Mouse (Mus musculus) liver, embryonic 15.5 days (tissue): ENCODE measurements at regions not wholly inside any gene's neighbourhood (a gene's known extent, or its start where the extent isn't known, plus 50 kb on each side); places are given as distances from the start of the nearest gene placed in this dataset.

ENCODE experiments used
- ATAC-seq: fragments of 200-750 bp; cut with Nextera tagmentation; 2 replicates; pipeline ENCODE4 v1.8.0; 2017; ENCODE audit warnings: moderate number of reproducible peaks, mild to moderate bottlenecking, moderate library complexity; ENCODE audit not compliant: insufficient read depth
- H3K27ac ChIP-seq: fragments of 300-500 bp; sonication (generic); replicated peaks from 2 replicates; pipeline ENCODE4 v1.5.1; 2015; ENCODE audit warnings: mild to moderate bottlenecking, inconsistent platforms
- H3K27me3 ChIP-seq: fragments of 300-500 bp; sonication (generic); 2 replicates; pipeline ENCODE4 v1.6.1; 2015; ENCODE audit warnings: mild to moderate bottlenecking, inconsistent platforms
- H3K36me3 ChIP-seq: fragments of 300-500 bp; sonication (generic); replicated peaks from 2 replicates; pipeline ENCODE4 v1.6.1; 2015; ENCODE audit warnings: moderate library complexity, mild to moderate bottlenecking, inconsistent platforms
- H3K4me1 ChIP-seq: fragments of 300-500 bp; sonication (generic); replicated peaks from 2 replicates; pipeline ENCODE4 v1.6.1; 2015; ENCODE audit warnings: inconsistent platforms
- H3K4me2 ChIP-seq: fragments of 300-500 bp; sonication (generic); 2 replicates; pipeline ENCODE4 v1.6.1; 2015; ENCODE audit warnings: moderate library complexity, mild to moderate bottlenecking, inconsistent platforms
- H3K4me3 ChIP-seq: fragments of 300-500 bp; sonication (generic); replicated peaks from 2 replicates; pipeline ENCODE4 v1.5.1; 2015; ENCODE audit warnings: mild to moderate bottlenecking, inconsistent platforms
- H3K9ac ChIP-seq: fragments of 300-500 bp; sonication (generic); 2 replicates; pipeline ENCODE4 v1.6.1; 2015; ENCODE audit warnings: moderate library complexity, mild to moderate bottlenecking, inconsistent platforms
- H3K9me3 ChIP-seq: fragments of 300-500 bp; sonication (generic); replicated peaks from 2 replicates; pipeline ENCODE4 v1.6.1; 2016; ENCODE audit warnings: inconsistent platforms
- WGBS: fragments of 180-500 bp; shearing (Covaris S2); methylation state at CpG from one replicate; pipeline ENCODE4 v1.1.7; 2015; ENCODE audit warnings: mixed read lengths; ENCODE audit not compliant: insufficient replicate concordance; 5-methylcytosine and 5-hydroxymethylcytosine counted together

GRCm38 (mm10) chr9:61843513-61843912, 70.8 kb downstream of the Rplp1 start:
- Histone ChIP-seq H3K9ac (no peak overlapping the region), H3K27me3 (no peaks in the 10 kb centered on the region), H3K27ac (peak overlapping the region; percentile 49), H3K4me3 (no peak overlapping the region), H3K4me1 (0 out of 2 replicates have a peak, but pooled peaks cover 3% of the 10 kb centered on the region), H3K4me2 (no peak overlapping the region), H3K36me3 (no peaks in the 10 kb centered on the region), H3K9me3 (no peaks in the 10 kb centered on the region)
- ATAC-seq = peak; percentile 91
- 69% methylated on average over 8 of the region's 8 CpGs for WGBS

DNA sequence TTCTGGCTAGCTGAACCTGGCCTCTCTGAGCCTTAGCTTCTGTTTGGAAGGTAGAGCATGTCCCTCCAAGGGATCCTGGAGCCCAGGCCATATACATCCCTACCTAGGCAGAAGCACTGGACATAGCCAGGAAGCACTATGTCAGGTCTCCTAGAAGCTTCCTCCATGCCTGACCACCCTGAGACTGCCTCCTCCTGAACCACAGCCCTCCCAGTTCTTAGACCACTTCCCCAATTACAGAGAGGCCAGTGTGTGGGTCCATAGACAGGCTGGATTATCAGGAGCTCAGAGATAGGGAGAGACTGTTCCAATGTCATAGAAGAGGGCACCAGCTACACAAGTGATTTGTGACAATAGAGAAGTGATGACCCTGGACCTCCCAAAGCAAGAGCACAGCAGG, 72.0 kb downstream of the Rplp1 start:
- Histone ChIP-seq H3K36me3 (no peaks in the 10 kb centered on the region), H3K4me3 (no peak overlapping the region), H3K27ac (no peak overlapping the region), H3K4me2 (no peak overlapping the region), H3K27me3 (no peaks in the 10 kb centered on the region), H3K9me3 (no peaks in the 10 kb centered on the region), H3K9ac (no peak overlapping the region), H3K4me1 (0 out of 2 replicates have a peak, but pooled peaks cover 3% of the 10 kb centered on the region)
- ATAC-seq = no peak

DNA sequence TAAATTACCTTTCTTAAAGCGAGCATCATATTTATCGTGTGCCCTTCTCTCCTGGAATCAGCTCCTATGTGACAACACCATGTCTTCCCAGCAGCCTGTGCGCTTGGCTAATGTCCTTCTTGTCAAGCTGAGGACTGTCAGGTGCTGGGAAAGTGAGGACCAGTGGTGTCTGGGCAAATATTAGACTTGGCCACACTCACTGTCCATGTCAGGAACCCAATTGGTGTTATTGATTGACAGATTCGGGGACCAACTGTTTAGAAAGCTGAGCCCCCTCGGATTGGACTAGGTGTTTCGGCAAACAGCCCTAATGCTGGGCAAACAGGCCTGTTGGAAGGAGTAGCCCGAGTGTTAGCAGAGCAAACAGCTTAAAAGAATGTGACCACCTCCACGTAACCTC, 73.1 kb downstream of the Rplp1 start:
- Histone ChIP-seq H3K36me3 (no peaks in the 10 kb centered on the region), H3K4me1 (0 out of 2 replicates have a peak, but pooled peaks cover 3% of the 10 kb centered on the region), H3K4me2 (no peak overlapping the region), H3K27me3 (no peaks in the 10 kb centered on the region), H3K27ac (no peak overlapping the region), H3K4me3 (no peak overlapping the region), H3K9ac (no peak overlapping the region), H3K9me3 (no peaks in the 10 kb centered on the region)
- WGBS = 58% methylated on average over 8 of the region's 8 CpGs
- ATAC-seq = peak; percentile 23; the same call in 1 of the 2 replicates

- ATAC-seq = no peak
- H3K4me3 ChIP-seq = no peak overlapping the region
- H3K27me3 ChIP-seq = no peaks in the 10 kb centered on the region
- WGBS = 66% methylated on average over 7 of the region's 7 CpGs
- no peak overlapping the region for H3K4me2 ChIP-seq
- H3K36me3 ChIP-seq = no peaks in the 10 kb centered on the region
- no peak overlapping the region for H3K27ac ChIP-seq
- no peak overlapping the region for H3K9ac ChIP-seq
- 0 out of 2 replicates have a peak, but pooled peaks cover 3% of the 10 kb centered on the region for H3K4me1 ChIP-seq
- H3K9me3 ChIP-seq = no peaks in the 10 kb centered on the region
Measured at GRCm38 (mm10) chr9:61840353-61840752, 74.0 kb downstream of the Rplp1 start.

GRCm38 (mm10) chr9:61833226-61833625, 81.1 kb downstream of the Rplp1 start:
- no peak for ATAC-seq
- Histone ChIP-seq H3K27ac (no peak overlapping the region), H3K9ac (no peak overlapping the region), H3K36me3 (no peaks in the 10 kb centered on the region), H3K4me2 (no peak overlapping the region), H3K9me3 (no peaks in the 10 kb centered on the region), H3K4me3 (no peak overlapping the region), H3K27me3 (no peaks in the 10 kb centered on the region), H3K4me1 (no peaks in the 10 kb centered on the region)
- 67% methylated on average over 9 of the region's 9 CpGs for WGBS

DNA sequence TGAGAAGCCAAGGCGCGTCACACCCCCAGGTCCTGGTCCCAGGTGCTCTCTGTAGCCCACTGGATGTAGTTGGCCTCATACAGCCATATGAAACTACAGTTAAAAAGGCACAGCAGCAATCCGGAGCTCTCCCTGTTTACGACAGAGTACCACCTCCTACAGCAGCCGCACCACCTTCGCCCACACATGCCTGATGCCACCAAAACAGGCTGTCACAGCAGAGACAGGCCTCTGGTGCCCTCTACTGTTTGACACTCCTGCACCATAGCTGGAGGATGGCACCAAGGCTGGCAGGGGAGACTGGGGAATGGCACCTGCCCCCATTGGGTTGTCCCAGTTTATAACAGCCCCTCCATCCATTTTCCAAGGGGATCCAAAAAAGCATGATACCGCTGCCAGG, 84.1 kb downstream of the Rplp1 start:
- ATAC-seq = no peak
- no peak overlapping the region for H3K4me2 ChIP-seq
- H3K4me1 ChIP-seq = peaks cover 9% of the 10 kb centered on the region; the same call in 1 of the 2 replicates
- no peak overlapping the region for H3K4me3 ChIP-seq
- H3K36me3 ChIP-seq = no peaks in the 10 kb centered on the region
- H3K9me3 ChIP-seq = no peaks in the 10 kb centered on the region
- no peak overlapping the region for H3K9ac ChIP-seq
- H3K27ac ChIP-seq = no peak overlapping the region
- 57% methylated on average over 7 of the region's 7 CpGs for whole genome bisulfite sequencing
- H3K27me3 ChIP-seq = no peaks in the 10 kb centered on the region

- H3K9me3 ChIP-seq = no peaks in the 10 kb centered on the region
- H3K4me1 ChIP-seq = peaks cover 9% of the 10 kb centered on the region; the same call in 1 of the 2 replicates
- WGBS = 60% methylated on average over 8 of the region's 8 CpGs
- no peaks in the 10 kb centered on the region for H3K27me3 ChIP-seq
- no peak for ATAC-seq
- H3K36me3 ChIP-seq = no peaks in the 10 kb centered on the region
- H3K27ac ChIP-seq = no peak overlapping the region
- no peak overlapping the region for H3K4me2 ChIP-seq
- H3K4me3 ChIP-seq = no peak overlapping the region
- no peak overlapping the region for H3K9ac ChIP-seq
Measured at GRCm38 (mm10) chr9:61829736-61830135, 84.6 kb downstream of the Rplp1 start.

DNA sequence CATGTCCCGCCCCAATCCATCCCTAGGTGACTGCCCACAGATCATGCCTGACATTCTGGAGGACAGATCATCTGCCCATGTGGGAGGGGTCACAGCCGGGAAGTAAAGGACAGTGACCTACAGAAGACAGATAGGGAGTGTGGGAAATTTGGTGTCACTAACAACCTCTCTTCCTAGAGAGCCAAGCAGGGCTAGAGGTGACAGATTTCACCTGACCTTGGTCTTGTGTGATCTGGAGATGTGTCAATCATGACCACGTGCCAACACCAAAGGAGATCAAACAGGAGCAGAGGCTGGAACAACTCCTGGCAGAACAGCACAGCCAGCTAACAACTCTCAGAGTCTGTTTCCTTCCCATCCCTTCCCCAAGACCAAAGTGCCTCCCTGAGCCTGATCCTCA, 85.0 kb downstream of the Rplp1 start:
- peaks cover 9% of the 10 kb centered on the region; the same call in 1 of the 2 replicates for H3K4me1 ChIP-seq
- H3K27ac ChIP-seq = no peak overlapping the region
- H3K9me3 ChIP-seq = no peaks in the 10 kb centered on the region
- no peak overlapping the region for H3K4me2 ChIP-seq
- no peak for ATAC-seq
- no peak overlapping the region for H3K9ac ChIP-seq
- WGBS = 53% methylated on average over 3 of the region's 3 CpGs
- H3K4me3 ChIP-seq = no peak overlapping the region
- H3K36me3 ChIP-seq = no peaks in the 10 kb centered on the region
- no peaks in the 10 kb centered on the region for H3K27me3 ChIP-seq

DNA sequence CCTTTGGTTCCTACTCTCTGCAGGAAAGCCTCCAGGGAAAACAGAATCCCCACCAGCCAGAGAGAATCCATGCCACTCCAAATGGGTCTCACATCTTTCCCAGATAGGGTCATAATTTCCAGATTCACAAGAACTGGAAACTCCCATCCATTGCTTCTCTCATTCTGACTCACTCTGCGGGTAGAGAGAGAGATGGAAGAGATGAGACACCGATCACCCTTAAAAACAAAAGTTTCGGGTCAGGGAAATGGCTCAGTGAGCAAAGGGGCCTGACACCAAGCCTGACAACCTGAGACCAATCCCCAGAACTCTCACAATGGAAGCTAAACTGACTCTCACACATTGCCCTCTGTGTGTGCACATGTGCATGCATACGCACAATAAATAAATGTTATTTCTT, 86.6 kb downstream of the Rplp1 start:
- 70% methylated on average over 4 of the region's 4 CpGs for WGBS
- H3K4me1 ChIP-seq = peaks cover 9% of the 10 kb centered on the region; the same call in 1 of the 2 replicates
- no peak overlapping the region for H3K9ac ChIP-seq
- no peak overlapping the region for H3K27ac ChIP-seq
- H3K27me3 ChIP-seq = no peaks in the 10 kb centered on the region
- H3K4me3 ChIP-seq = no peak overlapping the region
- no peaks in the 10 kb centered on the region for H3K36me3 ChIP-seq
- H3K4me2 ChIP-seq = no peak overlapping the region
- H3K9me3 ChIP-seq = no peaks in the 10 kb centered on the region
- ATAC-seq = no peak

GRCm38 (mm10) chr9:61827014-61827413, 87.3 kb downstream of the Rplp1 start:
- no peaks in the 10 kb centered on the region for H3K27me3 ChIP-seq
- H3K4me2 ChIP-seq = no peak overlapping the region
- H3K9ac ChIP-seq = no peak overlapping the region
- H3K4me1 ChIP-seq = peaks cover 9% of the 10 kb centered on the region; the same call in 1 of the 2 replicates
- 49% methylated on average over 2 of the region's 2 CpGs for WGBS
- H3K27ac ChIP-seq = no peak overlapping the region
- no peaks in the 10 kb centered on the region for H3K9me3 ChIP-seq
- ATAC-seq = no peak
- H3K36me3 ChIP-seq = no peaks in the 10 kb centered on the region
- H3K4me3 ChIP-seq = no peak overlapping the region

- Histone ChIP-seq H3K4me2 (no peak overlapping the region), H3K9me3 (no peaks in the 10 kb centered on the region), H3K4me1 (peaks cover 9% of the 10 kb centered on the region; the same call in 1 of the 2 replicates), H3K4me3 (no peak overlapping the region), H3K27ac (no peak overlapping the region), H3K27me3 (no peaks in the 10 kb centered on the region), H3K36me3 (no peaks in the 10 kb centered on the region), H3K9ac (no peak overlapping the region)
- WGBS = 9% methylated on average over 3 of the region's 3 CpGs
- ATAC-seq = no peak
Measured at GRCm38 (mm10) chr9:61826415-61826814, 87.9 kb downstream of the Rplp1 start.

DNA sequence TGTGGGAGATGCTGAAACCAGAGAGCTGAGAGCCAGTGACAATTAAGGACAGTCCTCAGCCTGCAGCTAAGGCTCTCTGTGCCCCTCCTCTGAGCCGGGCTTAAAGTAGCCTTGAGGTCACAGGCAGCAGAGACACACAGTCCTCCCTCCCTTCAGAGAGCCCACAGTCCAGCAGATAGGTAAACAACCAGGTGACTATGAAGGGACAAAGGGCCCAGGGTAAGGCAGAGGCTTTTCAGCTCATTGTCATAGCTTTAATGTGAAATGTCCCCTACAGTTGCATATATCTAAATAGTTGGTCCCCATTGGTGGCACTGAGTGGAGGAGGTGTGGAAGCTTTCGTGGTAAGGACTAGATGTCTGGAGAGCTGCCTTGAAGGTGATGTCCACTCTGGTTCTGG, 88.5 kb downstream of the Rplp1 start:
- H3K4me1 ChIP-seq = peaks cover 9% of the 10 kb centered on the region; the same call in 1 of the 2 replicates
- H3K36me3 ChIP-seq = no peaks in the 10 kb centered on the region
- no peak overlapping the region for H3K9ac ChIP-seq
- no peak overlapping the region for H3K4me3 ChIP-seq
- peak; percentile 28; the same call in 1 of the 2 replicates for ATAC-seq
- no peaks in the 10 kb centered on the region for H3K27me3 ChIP-seq
- WGBS = 34% methylated on average over 2 of the region's 2 CpGs
- no peaks in the 10 kb centered on the region for H3K9me3 ChIP-seq
- H3K4me2 ChIP-seq = no peak overlapping the region
- no peak overlapping the region; the same call in 1 of the 2 replicates for H3K27ac ChIP-seq
